Mouse (Mus musculus): ENCODE measurements at regions not wholly inside any gene's neighbourhood (a gene's known extent, or its start where the extent isn't known, plus 50 kb on each side); places are given as distances from the start of the nearest gene placed in this dataset.

DNA sequence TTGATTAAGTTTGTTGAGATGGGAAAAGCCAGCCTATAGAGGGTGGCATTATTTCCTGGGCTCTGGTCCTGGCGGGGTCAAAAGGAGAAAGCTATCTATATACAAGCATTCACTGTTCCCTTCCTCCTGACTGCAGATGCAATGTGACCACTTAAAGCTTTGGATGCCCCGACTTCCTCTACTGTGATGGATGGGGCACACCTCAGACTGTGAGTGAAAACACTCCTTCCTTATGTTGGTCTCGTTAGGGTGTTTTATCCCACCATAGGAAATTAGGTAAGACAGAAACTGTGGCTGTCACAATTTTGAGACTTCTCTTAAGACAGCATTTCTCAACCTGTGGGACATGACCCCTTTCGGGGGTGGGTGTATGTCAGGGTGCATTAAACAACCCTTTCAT lies 210.8 kb upstream of the Dusp10 start:
- no peak for TF ChIP-seq CTCF (IDR thresholded peaks at IDR 0.05; ENCODE audit: low read depth, low read length)
- no peak for TF ChIP-seq TAL1 (conservative IDR thresholded peaks at IDR 0.05; ENCODE audit: low read depth, low read length)
- TF ChIP-seq POLR2AphosphoS5 (IDR thresholded peaks at IDR 0.05; ENCODE audit: insufficient replicate concordance, low read depth, low read length), result no peak
